Mouse (Mus musculus): ENCODE measurements around the gene Rbpj.

DNA sequence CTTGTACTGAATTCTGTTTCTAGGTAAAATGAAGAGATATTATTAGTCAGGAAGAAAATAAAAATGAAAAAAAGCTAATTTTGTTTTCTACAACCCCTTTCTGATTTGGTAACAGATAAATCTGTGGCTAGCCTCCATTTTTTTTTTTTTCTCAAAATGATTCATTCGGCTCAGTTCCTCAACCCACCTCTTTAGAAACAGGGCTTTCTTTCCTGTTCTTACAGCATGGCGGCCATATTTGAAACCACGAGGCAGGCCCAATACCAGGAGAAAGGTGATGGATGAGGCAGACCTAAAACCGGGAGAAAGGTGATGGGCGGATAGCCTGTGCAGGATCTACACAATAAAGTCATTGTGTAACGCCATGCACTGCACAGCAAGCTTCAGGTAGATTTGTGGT is 80.5 kb downstream of the Rbpj start:
- TF ChIP-seq POLR2A (IDR thresholded peaks at IDR 0.05; ENCODE audit: control insufficient read depth, low read depth, low read length), result no peak
- TF ChIP-seq CTCF (IDR thresholded peaks at IDR 0.05; ENCODE audit: control insufficient read depth, insufficient read depth, insufficient replicate concordance, low read depth, low read length), result no peak
